Mouse (Mus musculus): ENCODE measurements around the gene CK137956. TPM values are rescaled to one million over a fixed set of nuclear protein-coding genes. Genes with fewer than 3 reads are reported as not detected.

The CK137956 gene
- total RNA-seq, 4 experiments from 2014 or later = 0.45 to 0.99 (median 0.83) TPM

- DNase-seq (ENCODE audit: low spot score in 2 of 2) = peak in 1 of 2 experiments; percentile 9
Measured at GRCm38 (mm10) chr4:127935369-127935768, 35.4 kb downstream of the CK137956 start.

- no peak for DNase-seq (ENCODE audit: low spot score in 2 of 2)
Measured at GRCm38 (mm10) chr4:127913551-127913950, 57.2 kb downstream of the CK137956 start.

GRCm38 (mm10) chr4:127907151-127907550 lies 63.6 kb downstream of the CK137956 start:
- DNase-seq (ENCODE audit: low spot score in 2 of 2) = peak in 1 of 2 experiments; percentile 9

GRCm38 (mm10) chr4:127903954-127904353 lies 66.8 kb downstream of the CK137956 start:
- DNase-seq (ENCODE audit: low spot score in 2 of 2) = no peak

GRCm38 (mm10) chr4:127900893-127901456 lies 69.8 kb downstream of the CK137956 start:
- DNase-seq (ENCODE audit: low spot score in 2 of 2) = no peak

GRCm38 (mm10) chr4:127889071-127889470 lies 81.7 kb downstream of the CK137956 start:
- no peak for DNase-seq (ENCODE audit: low spot score in 2 of 2)

GRCm38 (mm10) chr4:127878966-127879365 lies 91.8 kb downstream of the CK137956 start:
- DNase-seq (ENCODE audit: low spot score in 2 of 2) = no peak

Other genes starting within 250 kb of the CK137956 start
- 10 to 100 TPM; 44.2 to 51.5 (median 46.8) TPM for gene Csmd2, start 16.9 kb upstream of the CK137956 start, total RNA-seq (2022)